Mouse (Mus musculus): ENCODE data around the gene Rhbdl3.

DNA sequence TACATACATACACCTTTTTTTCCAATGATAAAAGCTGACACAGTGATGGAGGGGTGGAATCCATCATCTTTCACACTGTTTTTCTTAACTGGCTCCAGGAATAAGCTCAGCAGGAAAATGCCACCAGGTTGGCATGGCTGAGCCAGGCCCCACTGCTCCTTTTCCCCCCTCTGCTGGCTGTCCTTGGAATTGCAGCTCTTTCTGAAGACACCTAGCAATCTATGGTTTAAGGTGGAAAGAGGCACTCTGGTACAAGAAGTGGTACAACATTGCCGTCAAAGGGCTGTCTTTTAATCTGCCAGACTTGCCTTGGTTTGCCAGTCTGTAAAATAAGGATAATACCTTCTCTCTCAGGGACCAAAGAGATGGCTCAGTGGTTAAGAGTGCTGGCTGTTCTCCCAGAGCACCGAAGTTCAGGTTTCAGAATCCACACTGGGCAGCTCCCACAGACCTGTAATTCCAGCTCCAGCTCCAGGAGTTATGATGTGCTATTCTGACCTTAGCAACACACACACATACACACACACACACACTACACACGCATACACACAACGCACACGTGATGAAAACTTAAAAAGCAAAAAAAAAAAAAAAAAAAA, 51.2 kb downstream of the Rhbdl3 start:
- peak; percentile 94 for TF ChIP-seq CTCF (IDR thresholded peaks at IDR 0.05; ENCODE audit: extremely low read depth, insufficient read depth, low read length)
- no peak for TF ChIP-seq POLR2A (IDR thresholded peaks at IDR 0.05; ENCODE audit: extremely low read depth, insufficient read depth, low read length)

All from cortical plate, adult 2 months (tissue).